Mouse (Mus musculus) hindbrain, embryonic 16.5 days (tissue): ENCODE measurements at regions not wholly inside any gene's neighbourhood (a gene's known extent, or its start where the extent isn't known, plus 50 kb on each side); places are given as distances from the start of the nearest gene placed in this dataset.

Experiments used
- ATAC-seq: fragments of 200-750 bp; cut with Nextera tagmentation; 2 replicates; pipeline ENCODE4 v1.8.0; 2017; ENCODE audit warnings: moderate TSS enrichment, moderate library complexity
- H3K27ac ChIP-seq: fragments of 300-500 bp; sonication (generic); 2 replicates; pipeline ENCODE4 v1.5.1; 2014; ENCODE audit warnings: low read depth, mild to moderate bottlenecking, control low read depth, low read length, moderate library complexity
- H3K27me3 ChIP-seq: fragments of 300-500 bp; sonication (generic); replicated peaks from 2 replicates; pipeline ENCODE4 v1.6.1; 2014; ENCODE audit warnings: low read length; ENCODE audit not compliant: control insufficient read depth, insufficient read depth
- H3K36me3 ChIP-seq: fragments of 300-500 bp; sonication (generic); 2 replicates; pipeline ENCODE4 v1.6.1; 2014; ENCODE audit warnings: mild to moderate bottlenecking, low read length, moderate library complexity, mixed read lengths; ENCODE audit not compliant: control insufficient read depth, insufficient read depth
- H3K4me1 ChIP-seq: fragments of 300-500 bp; sonication (generic); 2 replicates; pipeline ENCODE4 v1.6.1; 2014; ENCODE audit warnings: low read depth, low read length; ENCODE audit not compliant: control insufficient read depth, insufficient read depth
- H3K4me2 ChIP-seq: fragments of 300-500 bp; sonication (generic); 2 replicates; pipeline ENCODE4 v1.6.1; 2014; ENCODE audit warnings: mild to moderate bottlenecking, low read length, control low read depth, moderate library complexity
- H3K4me3 ChIP-seq: fragments of 300-500 bp; sonication (generic); 2 replicates; pipeline ENCODE4 v1.5.1; 2014; ENCODE audit warnings: mild to moderate bottlenecking, low read length, control low read depth, moderate library complexity
- H3K9ac ChIP-seq: fragments of 300-500 bp; sonication (generic); 2 replicates; pipeline ENCODE4 v1.6.1; 2014; ENCODE audit warnings: low read depth, mild to moderate bottlenecking, control low read depth, low read length, moderate library complexity
- H3K9me3 ChIP-seq: fragments of 300-500 bp; sonication (generic); 2 replicates; pipeline ENCODE4 v1.6.1; 2014; ENCODE audit warnings: mild to moderate bottlenecking, low read length, moderate library complexity; ENCODE audit not compliant: control insufficient read depth
- WGBS: fragments of 180-500 bp; shearing (Covaris S2); extraction: QIAGEN DNeasy Blood & Tissue Kit; methylation state at CpG from one replicate; pipeline ENCODE4 v1.1.7; 2014; 5-methylcytosine and 5-hydroxymethylcytosine counted together

DNA sequence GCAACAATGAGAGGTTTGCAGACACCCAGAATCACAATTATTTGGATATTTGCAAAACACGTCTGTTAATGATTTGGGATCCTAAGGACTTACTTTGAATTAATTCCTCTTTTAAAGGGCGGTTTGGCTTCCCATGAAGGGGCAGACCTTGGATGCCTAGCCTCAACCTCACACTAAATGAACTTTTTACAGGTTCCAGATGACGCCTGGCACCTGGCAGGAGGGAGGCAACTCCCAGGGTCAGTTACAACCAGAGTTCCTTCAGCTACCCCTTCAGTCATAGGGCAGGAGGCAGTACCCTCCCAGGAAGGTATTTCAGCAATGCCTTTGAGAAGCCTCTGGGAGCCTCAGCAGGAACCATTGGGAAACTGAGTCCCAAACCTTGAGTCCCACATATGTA lies 57.9 kb upstream of the Stx18 start:
- Histone ChIP-seq H3K27me3 (peaks cover 5% of the 10 kb centered on the region; the same call in 1 of the 2 replicates), H3K4me3 (no peak overlapping the region), H3K9ac (no peak overlapping the region), H3K9me3 (no peaks in the 10 kb centered on the region), H3K36me3 (no peaks in the 10 kb centered on the region), H3K4me1 (no peaks in the 10 kb centered on the region), H3K27ac (no peak overlapping the region), H3K4me2 (no peak overlapping the region)
- 82% methylated on average over 3 of the region's 3 CpGs for WGBS
- ATAC-seq, result no peak

- Histone ChIP-seq H3K4me3 (no peak overlapping the region), H3K27ac (no peak overlapping the region), H3K9ac (no peak overlapping the region), H3K4me1 (no peaks in the 10 kb centered on the region), H3K27me3 (peaks cover 5% of the 10 kb centered on the region; the same call in 1 of the 2 replicates), H3K9me3 (no peaks in the 10 kb centered on the region), H3K4me2 (no peak overlapping the region), H3K36me3 (no peaks in the 10 kb centered on the region)
- no peak for ATAC-seq
- 76% methylated on average over 4 of the region's 4 CpGs for WGBS
These were observed 61.6 kb upstream of the Stx18 start for GRCm38 (mm10) chr5:37976943-37977434.

- Histone ChIP-seq H3K9me3 (no peaks in the 10 kb centered on the region), H3K9ac (no peak overlapping the region), H3K27me3 (peaks cover 19% of the 10 kb centered on the region), H3K4me2 (no peak overlapping the region), H3K4me1 (no peaks in the 10 kb centered on the region), H3K4me3 (no peak overlapping the region), H3K27ac (no peak overlapping the region), H3K36me3 (no peaks in the 10 kb centered on the region)
- 62% methylated on average over 7 of the region's 7 CpGs for WGBS
- ATAC-seq, result peak; percentile 69
These were observed 65.5 kb upstream of the Stx18 start for GRCm38 (mm10) chr5:37972980-37973545.

GRCm38 (mm10) chr5:37971724-37972123 lies 66.8 kb upstream of the Stx18 start:
- Histone ChIP-seq H3K4me2 (no peak overlapping the region), H3K4me1 (no peaks in the 10 kb centered on the region), H3K27ac (no peak overlapping the region), H3K9ac (no peak overlapping the region), H3K36me3 (no peaks in the 10 kb centered on the region), H3K4me3 (no peak overlapping the region), H3K27me3 (peaks cover 24% of the 10 kb centered on the region), H3K9me3 (no peaks in the 10 kb centered on the region)
- 71% methylated on average over 11 of the region's 11 CpGs for WGBS
- ATAC-seq, result no peak

DNA sequence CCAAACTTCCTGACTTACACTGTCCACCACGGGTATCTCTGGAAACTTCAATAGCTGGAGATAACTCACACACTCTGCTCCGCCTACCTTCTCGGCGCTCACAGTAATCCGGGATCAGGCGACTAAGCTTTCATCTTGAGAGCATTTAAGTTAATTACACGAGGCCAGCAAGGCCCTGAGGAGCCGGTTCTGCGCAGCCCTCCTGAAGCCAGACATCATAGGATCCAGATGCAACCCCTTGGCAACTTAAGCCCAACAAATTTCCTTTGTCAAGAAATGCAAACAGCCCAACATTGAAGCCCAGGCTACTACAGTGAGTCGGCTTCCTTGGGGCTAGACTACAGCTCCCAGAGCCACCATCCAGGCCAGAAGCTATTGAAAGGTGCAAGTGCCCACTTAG lies 69.9 kb upstream of the Stx18 start:
- ATAC-seq, result no peak
- H3K27me3 ChIP-seq, result peaks cover 26% of the 10 kb centered on the region

GRCm38 (mm10) chr5:37967914-37968375 lies 70.6 kb upstream of the Stx18 start:
- no peak overlapping the region for H3K4me2 ChIP-seq
- H3K27me3 ChIP-seq, result peaks cover 26% of the 10 kb centered on the region
- 15% methylated on average over 14 of the region's 14 CpGs for WGBS
- H3K36me3 ChIP-seq, result no peaks in the 10 kb centered on the region
- no peak for ATAC-seq
- H3K4me3 ChIP-seq, result no peak overlapping the region
- no peak overlapping the region for H3K9ac ChIP-seq
- no peaks in the 10 kb centered on the region for H3K9me3 ChIP-seq
- H3K27ac ChIP-seq, result no peak overlapping the region
- no peaks in the 10 kb centered on the region for H3K4me1 ChIP-seq

More for the DNA sequence above, 69.9 kb upstream of the Stx18 start:
- Histone ChIP-seq H3K9ac (no peak overlapping the region), H3K9me3 (no peaks in the 10 kb centered on the region), H3K4me3 (no peak overlapping the region), H3K4me2 (no peak overlapping the region), H3K27ac (no peak overlapping the region), H3K4me1 (no peaks in the 10 kb centered on the region), H3K36me3 (no peaks in the 10 kb centered on the region)
- 30% methylated on average over 10 of the region's 10 CpGs for WGBS

- peaks cover 26% of the 10 kb centered on the region for H3K27me3 ChIP-seq
These were observed 71.2 kb upstream of the Stx18 start for GRCm38 (mm10) chr5:37967106-37967913.

GRCm38 (mm10) chr5:37963688-37964087 lies 74.9 kb upstream of the Stx18 start:
- no peak overlapping the region for H3K9ac ChIP-seq
- peaks cover 18% of the 10 kb centered on the region for H3K27me3 ChIP-seq
- no peaks in the 10 kb centered on the region for H3K4me1 ChIP-seq
- no peak overlapping the region for H3K4me3 ChIP-seq
- no peak for ATAC-seq
- WGBS, result 66% methylated on average over 8 of the region's 8 CpGs
- H3K4me2 ChIP-seq, result no peak overlapping the region
- no peaks in the 10 kb centered on the region for H3K9me3 ChIP-seq
- H3K27ac ChIP-seq, result no peak overlapping the region
- no peaks in the 10 kb centered on the region for H3K36me3 ChIP-seq

More at GRCm38 (mm10) chr5:37967106-37967913, 71.2 kb upstream of the Stx18 start:
- H3K27ac ChIP-seq, result no peak overlapping the region
- no peak; the same call in 1 of the 2 replicates for ATAC-seq
- 8% methylated on average over 23 of the region's 23 CpGs for WGBS
- H3K9me3 ChIP-seq, result no peaks in the 10 kb centered on the region
- no peaks in the 10 kb centered on the region for H3K36me3 ChIP-seq
- H3K9ac ChIP-seq, result no peak overlapping the region
- no peaks in the 10 kb centered on the region for H3K4me1 ChIP-seq
- H3K4me3 ChIP-seq, result no peak overlapping the region
- no peak overlapping the region for H3K4me2 ChIP-seq

DNA sequence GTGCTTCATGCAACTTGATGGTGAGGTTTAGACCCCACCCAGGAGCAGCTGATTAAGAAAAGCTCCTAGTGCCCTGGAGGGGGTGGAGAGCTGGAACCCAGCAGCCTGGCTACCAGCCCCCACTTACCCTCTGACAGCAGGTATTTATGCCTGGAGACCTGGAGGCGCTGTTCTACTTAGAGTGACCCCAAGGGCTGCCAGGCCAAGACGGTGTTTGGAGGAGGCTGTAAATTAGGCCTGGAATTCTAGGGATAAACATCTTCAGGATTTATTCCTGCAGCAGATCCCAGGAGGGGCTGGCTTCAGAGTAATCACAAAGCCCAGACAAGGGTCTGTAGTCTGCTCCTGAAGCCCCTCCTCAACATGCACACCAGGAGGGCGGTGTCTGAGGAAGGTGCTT lies 76.0 kb upstream of the Stx18 start:
- peaks cover 11% of the 10 kb centered on the region for H3K27me3 ChIP-seq
- no peak overlapping the region for H3K4me2 ChIP-seq
- WGBS, result 31% methylated on average over 3 of the region's 3 CpGs
- H3K9me3 ChIP-seq, result no peaks in the 10 kb centered on the region
- H3K36me3 ChIP-seq, result no peaks in the 10 kb centered on the region
- no peaks in the 10 kb centered on the region for H3K4me1 ChIP-seq
- no peak overlapping the region for H3K27ac ChIP-seq
- no peak overlapping the region for H3K4me3 ChIP-seq
- ATAC-seq, result no peak
- H3K9ac ChIP-seq, result no peak overlapping the region
